Mouse (Mus musculus) bone marrow, adult 2 months (tissue): Measurements from ENCODE around the gene Gp5. TPM values are rescaled to one million over a fixed set of nuclear protein-coding genes. Genes with fewer than 3 reads are reported as not detected.
"Not testable (repeated sequence)": the region's sequence is repeated elsewhere in the genome, so short reads cannot be mapped to it uniquely, and the experiment has no call there.

Source experiments
- H3K27ac ChIP-seq: fragments of 200-500 bp; 2 replicates; pipeline ENCODE4 v1.5.1; 2012; ENCODE audit warnings: low read depth, mild to moderate bottlenecking, control low read depth, inconsistent platforms, low read length; ENCODE audit not compliant: control insufficient read depth, poor library complexity, insufficient read depth
- H3K4me1 ChIP-seq: fragments of 200-500 bp; 2 replicates; pipeline ENCODE4 v1.6.1; 2011; ENCODE audit warnings: low read length; ENCODE audit not compliant: control insufficient read depth, insufficient read depth
- H3K4me3 ChIP-seq: fragments of 200-500 bp; replicated peaks from 2 replicates; pipeline ENCODE3; 2011; ENCODE audit warnings: mild to moderate bottlenecking, low read depth, low read length, control low read depth; ENCODE audit not compliant: control insufficient read depth
- CTCF ChIP-seq: fragments of 200-500 bp; IDR thresholded peaks from 2 replicates; pipeline ENCODE4 v1.5.1; 2011; ENCODE audit warnings: low read length, control low read depth; ENCODE audit not compliant: control insufficient read depth, insufficient read depth
- POLR2A ChIP-seq: fragments of 200-500 bp; IDR thresholded peaks from 2 replicates; pipeline ENCODE4 v1.6.1; 2011; ENCODE audit warnings: low read depth, mild to moderate bottlenecking, control low read depth, low read length, borderline replicate concordance; ENCODE audit not compliant: control insufficient read depth
- WGBS: fragments of 180-500 bp; shearing (Covaris S2); methylation state at CpG from one replicate; pipeline ENCODE4 v1.1.7; 2018; 5-methylcytosine and 5-hydroxymethylcytosine counted together
- polyA plus RNA-seq: library from polyadenylated mRNA; stranded (reverse); fragments of >200 nt; gene quantifications from 2 replicates; pipeline ENCODE4 v1.2.4, GENCODE M21; 2011; ENCODE audit warnings: low replicate concordance; ENCODE audit not compliant: missing spikeins, insufficient read depth, insufficient read length

The Gp5 gene
- polyA plus RNA-seq, result 51.9 and 84.2 TPM in 2 replicates

DNA sequence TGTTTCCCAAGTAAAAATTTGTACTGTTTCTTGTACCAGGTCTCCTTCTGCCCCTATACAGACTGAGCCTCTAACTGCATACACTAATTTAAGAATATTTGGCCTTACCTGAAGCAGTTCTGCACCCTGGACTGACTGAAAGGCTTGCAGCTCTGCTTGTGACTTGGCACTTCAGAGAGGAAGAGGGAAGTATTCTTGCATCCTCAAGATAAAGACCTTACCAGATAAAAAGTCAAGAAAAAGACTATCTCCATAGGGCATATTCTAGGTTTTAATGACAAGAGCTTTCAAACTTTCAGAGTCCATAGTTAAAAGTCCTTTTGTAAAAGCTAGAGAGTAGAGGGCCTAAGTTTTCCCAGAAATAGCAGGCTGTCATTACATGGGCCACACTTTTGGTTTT is at the start of gene Gp5:
Gene Gp5, minus strand, starts transcription at position 133 of the 400 bp plus-strand sequence.
- Histone ChIP-seq H3K4me1 (peaks cover 5% of the 10 kb centered on the region), H3K4me3 (peak within 1 kb of the TSS; percentile 41), H3K27ac (peak within 1 kb of the TSS; percentile 26; the same call in 1 of the 2 replicates)
- no peak for TF ChIP-seq POLR2A
- no peak for TF ChIP-seq CTCF

DNA sequence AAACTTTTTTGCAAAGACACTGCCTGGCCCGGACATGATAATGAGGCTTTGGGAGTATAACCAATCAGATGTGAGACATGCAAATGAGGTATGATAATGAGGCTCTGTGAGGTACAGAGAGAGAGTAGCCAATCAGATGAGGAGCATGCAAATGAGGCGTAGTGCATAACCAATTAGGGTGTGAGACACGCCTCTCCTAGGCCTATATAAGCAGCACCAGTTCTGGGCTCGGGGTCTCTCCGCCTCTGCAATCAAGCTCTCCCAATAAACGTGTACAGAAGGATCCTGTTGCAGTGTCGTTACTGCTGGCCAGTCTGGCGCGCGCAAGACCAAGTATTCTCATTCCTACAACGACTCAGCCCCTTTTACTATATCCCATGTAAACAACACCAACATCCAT is 42.9 kb upstream of the Gp5 start:
- not testable (repeated sequence) for H3K27ac ChIP-seq, H3K4me1 ChIP-seq, H3K4me3 ChIP-seq
- WGBS, result 92% methylated on average over 11 of the region's 11 CpGs

DNA sequence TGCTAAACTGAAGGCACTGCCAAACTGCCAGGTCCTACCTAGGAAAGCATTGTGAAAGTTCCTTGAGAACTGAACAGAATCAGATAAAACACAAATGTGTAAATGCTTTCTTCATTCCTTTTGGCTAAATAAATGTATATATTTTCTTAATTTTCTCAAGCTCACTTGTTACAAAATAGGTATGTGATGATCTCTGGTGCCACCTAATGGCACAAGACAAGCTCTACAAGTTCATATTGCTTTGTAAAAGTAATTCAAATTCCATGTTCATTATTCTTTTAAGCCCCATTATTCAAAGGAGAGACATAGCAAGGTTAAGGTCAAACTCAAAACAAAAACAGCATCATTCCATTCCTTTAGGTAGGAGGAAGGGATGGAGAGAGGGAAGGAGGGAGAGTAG is 3.7 kb upstream of the Gp5 start:
- peaks cover 5% of the 10 kb centered on the region; the same call in 1 of the 2 replicates for H3K4me1 ChIP-seq
- H3K27ac ChIP-seq, result no peak overlapping the region
- TF ChIP-seq POLR2A (no peak), CTCF (peak; percentile 25; the same call in 1 of the 2 replicates)
- no peak overlapping the region for H3K4me3 ChIP-seq

DNA sequence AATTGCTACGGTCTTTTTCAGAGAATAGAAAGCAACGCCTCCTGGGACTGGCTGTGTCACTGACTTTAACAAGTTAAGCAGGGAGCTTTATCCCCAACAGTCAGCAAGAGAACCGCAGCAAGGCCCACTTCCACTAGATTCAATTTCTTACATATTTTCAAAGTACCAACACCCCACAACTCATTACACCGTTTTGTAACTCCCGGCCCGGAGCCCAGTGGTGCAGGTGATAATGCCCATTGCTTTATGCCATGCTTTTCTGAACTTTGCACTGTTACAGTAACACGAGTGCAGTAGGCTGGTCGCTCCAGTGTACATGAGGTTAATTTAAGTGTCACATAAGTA is 436 bp downstream of the Gp5 start:
- no peak overlapping the region for H3K27ac ChIP-seq
- H3K4me3 ChIP-seq, result no peak overlapping the region
- TF ChIP-seq CTCF, result no peak
- TF ChIP-seq POLR2A, result no peak
- WGBS, result 46% methylated on average over 8 of the region's 8 CpGs
- peaks cover 5% of the 10 kb centered on the region for H3K4me1 ChIP-seq

DNA sequence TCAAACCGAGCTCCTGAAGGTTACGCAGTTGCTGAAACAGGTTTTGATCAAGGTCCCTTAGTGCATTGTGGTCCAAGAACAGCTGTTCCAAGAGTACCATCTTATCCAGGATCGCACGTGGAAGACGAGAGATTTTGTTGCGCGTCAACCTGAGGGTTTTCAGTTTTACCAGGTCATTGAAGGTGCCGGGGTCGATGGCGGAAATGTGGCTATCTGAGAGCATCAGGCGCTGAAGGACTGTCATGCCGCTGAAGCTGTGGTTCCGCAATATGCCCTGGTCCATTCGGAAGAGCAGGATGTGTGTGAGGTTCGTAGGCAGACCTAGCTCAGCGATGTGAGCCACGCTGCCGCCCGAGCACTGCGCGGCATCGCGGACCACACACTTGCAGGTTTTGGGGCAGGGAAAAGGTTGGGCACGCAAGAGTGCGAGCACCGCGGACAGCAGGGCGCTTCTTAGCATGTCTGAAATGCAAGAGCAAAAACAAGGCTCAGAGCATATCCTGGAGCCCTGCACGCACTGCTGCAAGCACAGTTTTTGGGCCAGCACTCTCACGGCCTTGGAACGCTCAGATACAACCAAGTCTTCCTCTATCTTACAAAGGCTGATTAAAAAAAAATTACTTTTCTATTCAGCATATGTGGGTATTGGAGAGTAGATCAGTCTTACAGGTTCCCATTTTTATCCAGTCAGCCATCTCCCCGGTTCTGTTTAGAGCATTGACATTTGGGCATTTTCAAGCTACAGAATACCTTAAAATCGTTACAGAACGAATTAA is 996 bp downstream of the Gp5 start:
- H3K4me1 ChIP-seq, result peaks cover 5% of the 10 kb centered on the region
- 3% methylated on average over 34 of the region's 34 CpGs for WGBS
- TF ChIP-seq CTCF (no peak), POLR2A (no peak)
- H3K27ac ChIP-seq, result peak overlapping the region; percentile 26; the same call in 1 of the 2 replicates
- H3K4me3 ChIP-seq, result peak overlapping the region; percentile 41

DNA sequence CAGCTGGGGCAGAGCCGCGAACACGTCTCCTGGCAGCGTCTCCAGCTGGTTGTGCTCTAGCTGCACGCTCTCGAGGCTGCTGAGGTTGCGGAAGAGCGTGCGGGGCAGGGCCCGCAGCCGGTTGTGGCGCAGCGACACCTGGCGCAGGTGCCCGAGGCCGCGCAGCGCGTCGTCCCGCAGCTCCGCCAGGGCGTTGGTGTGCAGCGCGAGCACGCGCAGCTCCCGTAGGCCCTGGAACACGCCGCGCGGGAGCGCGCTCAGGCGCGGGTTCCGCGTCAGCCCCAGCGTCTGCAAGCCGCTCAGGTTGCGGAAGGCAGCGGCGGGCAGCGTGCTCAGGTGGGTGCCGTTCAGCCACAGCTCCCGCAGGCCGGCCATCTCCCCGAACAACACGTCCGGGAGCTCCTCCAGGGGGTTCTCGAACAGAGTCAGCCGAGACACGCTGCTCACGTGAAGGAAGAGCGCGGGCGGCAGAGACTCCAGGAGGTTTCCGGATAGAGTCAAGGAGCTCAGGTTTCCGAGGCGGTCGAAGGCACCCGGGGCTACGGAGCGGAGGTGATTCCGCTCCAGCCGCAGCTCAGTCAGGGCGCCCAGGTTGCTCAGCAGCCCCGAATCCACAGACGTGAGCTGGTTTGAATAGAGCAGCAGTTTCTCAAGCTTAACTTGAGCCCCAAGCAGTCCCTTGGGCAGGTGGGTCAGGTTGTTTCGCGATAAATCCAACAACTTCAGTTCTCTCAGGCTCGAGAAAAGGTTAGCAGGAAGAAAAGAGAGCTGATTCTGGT is 1.8 kb downstream of the Gp5 start:
- Histone ChIP-seq H3K4me3 (peak overlapping the region; percentile 59), H3K4me1 (peaks cover 5% of the 10 kb centered on the region), H3K27ac (peak overlapping the region; percentile 12; the same call in 1 of the 2 replicates)
- under 1% methylated on average over 72 of the region's 72 CpGs for WGBS
- no peak for TF ChIP-seq POLR2A
- no peak for TF ChIP-seq CTCF

DNA sequence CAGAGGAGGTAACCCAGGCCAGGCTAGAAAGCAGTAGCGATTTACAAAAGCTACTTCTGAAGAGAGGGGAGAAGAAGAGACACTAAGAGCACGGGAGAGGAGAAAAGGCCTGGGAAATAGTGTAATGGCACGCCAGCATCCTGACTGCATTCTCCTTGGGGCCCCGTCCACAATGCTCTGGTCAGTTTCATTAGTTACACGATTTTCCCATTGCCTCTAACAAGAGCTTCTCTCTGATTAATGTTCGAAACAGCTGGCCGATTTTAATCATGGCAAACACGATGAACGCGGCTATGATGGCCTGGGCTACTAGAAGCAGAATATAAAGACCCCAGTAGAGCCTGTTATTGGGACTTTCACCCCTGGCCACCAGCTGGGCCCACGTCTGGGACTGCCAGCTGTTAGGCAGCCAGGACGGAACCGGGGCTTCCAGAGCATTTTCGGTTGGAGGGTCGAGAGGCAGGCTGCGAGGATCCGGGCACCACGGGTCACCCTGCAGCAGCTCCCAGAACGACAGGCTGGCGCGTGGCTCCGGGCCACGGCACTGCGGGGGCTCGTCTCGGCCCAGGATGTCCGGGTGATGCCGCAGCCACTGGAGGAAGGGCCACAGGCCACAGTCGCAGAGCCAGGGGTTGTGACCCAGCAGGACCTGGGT is 2.5 kb downstream of the Gp5 start:
- Histone ChIP-seq H3K27ac (no peak overlapping the region), H3K4me3 (peak overlapping the region; percentile 59), H3K4me1 (peaks cover 5% of the 10 kb centered on the region)
- TF ChIP-seq POLR2A, result no peak
- no peak for TF ChIP-seq CTCF
- WGBS, result 24% methylated on average over 29 of the region's 29 CpGs

DNA sequence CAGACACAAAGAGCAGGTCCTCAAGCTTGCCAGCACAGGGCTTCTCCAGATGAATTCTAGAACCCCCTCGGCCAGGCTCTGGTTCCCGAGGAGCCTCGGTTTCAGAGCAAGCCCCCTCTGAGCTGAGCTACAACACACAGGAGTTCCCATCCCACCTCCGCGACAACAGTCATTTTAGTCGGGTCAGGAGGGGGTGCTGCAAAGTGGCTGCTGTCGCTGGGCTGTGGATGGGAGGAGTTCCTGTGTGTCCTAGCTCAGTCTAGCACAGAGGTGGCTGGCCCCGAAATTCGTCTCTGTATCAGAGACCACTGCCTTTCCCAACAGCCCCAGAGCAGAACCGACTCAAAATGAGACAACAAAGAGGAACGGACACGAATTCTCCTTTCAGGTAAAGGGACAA is 3.3 kb downstream of the Gp5 start:
- TF ChIP-seq POLR2A, result no peak
- no peak overlapping the region for H3K27ac ChIP-seq
- 61% methylated on average over 12 of the region's 12 CpGs for whole genome bisulfite sequencing
- H3K4me3 ChIP-seq, result no peak overlapping the region
- H3K4me1 ChIP-seq, result peaks cover 5% of the 10 kb centered on the region
